Mouse (Mus musculus): ENCODE results near the gene Alox12b. TPM values are rescaled to one million over a fixed set of nuclear protein-coding genes. Genes with fewer than 3 reads are reported as not detected.

The Alox12b gene
- polyA plus RNA-seq, 1 experiment from 2014 or later = not detected

- Histone ChIP-seq H3K36me3 (ENCODE audit: control insufficient read depth, insufficient read depth, low read length) (no peaks in the 10 kb centered on the region), H3K9me3 (replicated peaks; ENCODE audit: control insufficient read depth, low read length) (no peaks in the 10 kb centered on the region), H3K4me1 (ENCODE audit: control insufficient read depth, insufficient read depth, low read length) (peaks cover 5% of the 10 kb centered on the region; the same call in 1 of the 2 replicates), H3K4me3 (ENCODE audit: low read depth, low read length) (peak overlapping the region; percentile 46), H3K27ac (ENCODE audit: low read depth, low read length) (no peak overlapping the region), H3K4me2 (ENCODE audit: low read length) (peak overlapping the region; percentile 66), H3K9ac (ENCODE audit: low read length) (peak overlapping the region; percentile 67), H3K27me3 (replicated peaks; ENCODE audit: control insufficient read depth, insufficient read depth, low read length) (no peaks in the 10 kb centered on the region)
- no peak for ATAC-seq
- peak; percentile 19 for DNase-seq (ENCODE audit: low spot score)
- 11% methylated on average over 20 of the region's 20 CpGs for WGBS
These were observed 30.7 kb upstream of the Alox12b start for GRCm38 (mm10) chr11:69125919-69126705.

GRCm38 (mm10) chr11:69126706-69127095, 30.1 kb upstream of the Alox12b start:
- DNase-seq (ENCODE audit: low spot score) = no peak
- WGBS = 46% methylated on average over 2 of the region's 2 CpGs
- Histone ChIP-seq H3K9me3 (replicated peaks; ENCODE audit: control insufficient read depth, low read length) (no peaks in the 10 kb centered on the region), H3K4me2 (ENCODE audit: low read length) (peak overlapping the region; percentile 66), H3K36me3 (ENCODE audit: control insufficient read depth, insufficient read depth, low read length) (no peaks in the 10 kb centered on the region), H3K4me1 (ENCODE audit: control insufficient read depth, insufficient read depth, low read length) (peaks cover 3% of the 10 kb centered on the region; the same call in 1 of the 2 replicates), H3K27ac (ENCODE audit: low read depth, low read length) (no peak overlapping the region), H3K9ac (ENCODE audit: low read length) (no peak overlapping the region), H3K27me3 (replicated peaks; ENCODE audit: control insufficient read depth, insufficient read depth, low read length) (no peaks in the 10 kb centered on the region), H3K4me3 (ENCODE audit: low read depth, low read length) (peak overlapping the region; percentile 46)
- no peak for ATAC-seq

- H3K4me2 ChIP-seq (ENCODE audit: low read length) = no peak overlapping the region
- no peak for ATAC-seq
- DNase-seq (ENCODE audit: low spot score) = no peak
- no peaks in the 10 kb centered on the region for H3K36me3 ChIP-seq (ENCODE audit: control insufficient read depth, insufficient read depth, low read length)
- H3K9me3 ChIP-seq (replicated peaks; ENCODE audit: control insufficient read depth, low read length) = no peaks in the 10 kb centered on the region
- no peaks in the 10 kb centered on the region for H3K27me3 ChIP-seq (replicated peaks; ENCODE audit: control insufficient read depth, insufficient read depth, low read length)
- WGBS = 77% methylated on average over 8 of the region's 8 CpGs
- H3K4me3 ChIP-seq (ENCODE audit: low read depth, low read length) = no peak overlapping the region
- H3K9ac ChIP-seq (ENCODE audit: low read length) = no peak overlapping the region
- H3K4me1 ChIP-seq (ENCODE audit: control insufficient read depth, insufficient read depth, low read length) = peaks cover 3% of the 10 kb centered on the region; the same call in 1 of the 2 replicates
- H3K27ac ChIP-seq (ENCODE audit: low read depth, low read length) = no peak overlapping the region
These were observed 28.2 kb upstream of the Alox12b start for GRCm38 (mm10) chr11:69128426-69129122.

GRCm38 (mm10) chr11:69133566-69133922, 23.2 kb upstream of the Alox12b start:
- peak overlapping the region; percentile 76 for H3K4me2 ChIP-seq (ENCODE audit: low read length)
- H3K4me1 ChIP-seq (ENCODE audit: control insufficient read depth, insufficient read depth, low read length) = no peaks in the 10 kb centered on the region
- H3K36me3 ChIP-seq (ENCODE audit: control insufficient read depth, insufficient read depth, low read length) = no peaks in the 10 kb centered on the region
- DNase-seq (ENCODE audit: low spot score) (no peak), ATAC-seq (no peak)
- H3K9me3 ChIP-seq (replicated peaks; ENCODE audit: control insufficient read depth, low read length) = no peaks in the 10 kb centered on the region
- H3K27ac ChIP-seq (ENCODE audit: low read depth, low read length) = no peak overlapping the region; the same call in 1 of the 2 replicates
- H3K27me3 ChIP-seq (replicated peaks; ENCODE audit: control insufficient read depth, insufficient read depth, low read length) = no peaks in the 10 kb centered on the region
- H3K4me3 ChIP-seq (ENCODE audit: low read depth, low read length) = peak overlapping the region; percentile 39
- H3K9ac ChIP-seq (ENCODE audit: low read length) = peak overlapping the region; percentile 59; the same call in 1 of the 2 replicates
- WGBS = 15% methylated on average over 5 of the region's 5 CpGs

DNA sequence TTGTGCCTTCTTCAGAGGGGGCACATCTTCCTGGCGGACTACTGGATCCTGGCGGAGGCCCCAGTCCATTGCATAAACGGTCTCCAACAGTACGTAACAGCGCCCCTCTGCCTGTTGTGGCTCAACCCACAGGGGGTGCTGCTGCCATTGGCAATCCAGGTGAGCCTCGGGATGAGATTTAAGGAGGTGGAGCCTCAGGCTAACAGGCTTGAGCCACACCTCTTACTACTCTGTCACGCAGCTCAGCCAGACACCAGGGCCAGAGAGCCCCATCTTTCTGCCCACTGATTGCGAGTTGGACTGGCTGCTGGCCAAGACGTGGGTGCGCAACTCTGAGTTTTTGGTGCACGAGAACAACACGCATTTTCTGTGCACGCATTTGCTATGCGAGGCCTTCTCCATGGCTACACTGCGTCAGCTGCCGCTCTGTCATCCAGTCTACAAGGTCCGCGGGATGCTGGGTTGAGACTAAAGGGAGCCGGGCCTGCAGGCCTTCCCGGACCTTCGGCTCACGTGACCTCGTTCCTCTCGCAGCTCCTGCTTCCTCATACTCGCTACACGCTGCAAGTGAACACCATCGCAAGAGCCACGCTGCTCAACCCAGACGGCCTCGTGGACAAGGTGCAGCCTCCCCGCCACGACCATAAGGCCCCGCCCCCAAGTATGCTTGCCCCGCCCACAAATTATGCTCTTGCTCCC, 22.7 kb upstream of the Alox12b start:
- peak overlapping the region; percentile 59 for H3K9ac ChIP-seq (ENCODE audit: low read length)
- H3K9me3 ChIP-seq (replicated peaks; ENCODE audit: control insufficient read depth, low read length) = no peaks in the 10 kb centered on the region
- H3K36me3 ChIP-seq (ENCODE audit: control insufficient read depth, insufficient read depth, low read length) = no peaks in the 10 kb centered on the region
- H3K27ac ChIP-seq (ENCODE audit: low read depth, low read length) = no peak overlapping the region; the same call in 1 of the 2 replicates
- H3K4me2 ChIP-seq (ENCODE audit: low read length) = peak overlapping the region; percentile 76
- peak overlapping the region; percentile 39 for H3K4me3 ChIP-seq (ENCODE audit: low read depth, low read length)
- peak; percentile 89 for ATAC-seq
- under 1% methylated on average over 34 of the region's 34 CpGs for WGBS
- peak; percentile 62 for DNase-seq (ENCODE audit: low spot score)
- no peaks in the 10 kb centered on the region for H3K4me1 ChIP-seq (ENCODE audit: control insufficient read depth, insufficient read depth, low read length)
- H3K27me3 ChIP-seq (replicated peaks; ENCODE audit: control insufficient read depth, insufficient read depth, low read length) = no peaks in the 10 kb centered on the region

DNA sequence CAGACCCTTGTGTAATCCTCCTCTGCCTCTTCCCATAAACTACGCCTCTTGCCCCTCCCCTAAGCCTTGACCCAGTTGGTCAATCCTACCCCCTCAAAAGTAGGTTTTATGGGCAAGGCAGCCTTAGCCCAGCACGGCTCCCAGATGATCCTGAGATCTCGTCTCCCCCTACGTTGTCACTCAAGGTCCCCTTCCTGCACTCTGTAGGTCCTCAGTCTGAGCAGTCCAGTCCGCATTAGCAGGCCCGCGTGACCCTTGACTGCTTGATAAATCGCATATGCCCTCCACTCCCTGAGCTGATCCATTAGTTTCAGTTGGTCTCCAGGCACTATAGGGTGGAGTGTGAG, 22.2 kb upstream of the Alox12b start:
- Histone ChIP-seq H3K4me3 (ENCODE audit: low read depth, low read length) (peak overlapping the region; percentile 39), H3K9ac (ENCODE audit: low read length) (peak overlapping the region; percentile 59), H3K27me3 (replicated peaks; ENCODE audit: control insufficient read depth, insufficient read depth, low read length) (no peaks in the 10 kb centered on the region), H3K4me2 (ENCODE audit: low read length) (peak overlapping the region; percentile 76), H3K36me3 (ENCODE audit: control insufficient read depth, insufficient read depth, low read length) (no peaks in the 10 kb centered on the region), H3K9me3 (replicated peaks; ENCODE audit: control insufficient read depth, low read length) (no peaks in the 10 kb centered on the region), H3K27ac (ENCODE audit: low read depth, low read length) (no peak overlapping the region), H3K4me1 (ENCODE audit: control insufficient read depth, insufficient read depth, low read length) (no peaks in the 10 kb centered on the region)
- ATAC-seq (peak; percentile 50; the same call in 1 of the 2 replicates), DNase-seq (ENCODE audit: low spot score) (no peak)
- 27% methylated on average over 8 of the region's 8 CpGs for WGBS

- Histone ChIP-seq H3K27ac (ENCODE audit: low read depth, low read length) (no peak overlapping the region), H3K36me3 (ENCODE audit: control insufficient read depth, insufficient read depth, low read length) (no peaks in the 10 kb centered on the region), H3K4me1 (ENCODE audit: control insufficient read depth, insufficient read depth, low read length) (no peaks in the 10 kb centered on the region), H3K4me3 (ENCODE audit: low read depth, low read length) (no peak overlapping the region), H3K4me2 (ENCODE audit: low read length) (no peak overlapping the region), H3K27me3 (replicated peaks; ENCODE audit: control insufficient read depth, insufficient read depth, low read length) (no peaks in the 10 kb centered on the region), H3K9me3 (replicated peaks; ENCODE audit: control insufficient read depth, low read length) (no peaks in the 10 kb centered on the region), H3K9ac (ENCODE audit: low read length) (no peak overlapping the region)
- ATAC-seq (no peak), DNase-seq (ENCODE audit: low spot score) (no peak)
- WGBS = 93% methylated on average over 6 of the region's 6 CpGs
These were observed 21.4 kb upstream of the Alox12b start for GRCm38 (mm10) chr11:69135361-69135760.

- 68% methylated on average over 7 of the region's 7 CpGs for WGBS
- H3K4me3 ChIP-seq (ENCODE audit: low read depth, low read length) = no peak overlapping the region
- no peaks in the 10 kb centered on the region for H3K9me3 ChIP-seq (replicated peaks; ENCODE audit: control insufficient read depth, low read length)
- no peaks in the 10 kb centered on the region for H3K4me1 ChIP-seq (ENCODE audit: control insufficient read depth, insufficient read depth, low read length)
- no peak overlapping the region for H3K4me2 ChIP-seq (ENCODE audit: low read length)
- no peak for ATAC-seq
- DNase-seq (ENCODE audit: low spot score) = peak; percentile 33
- H3K9ac ChIP-seq (ENCODE audit: low read length) = no peak overlapping the region
- no peaks in the 10 kb centered on the region for H3K36me3 ChIP-seq (ENCODE audit: control insufficient read depth, insufficient read depth, low read length)
- no peak overlapping the region for H3K27ac ChIP-seq (ENCODE audit: low read depth, low read length)
- H3K27me3 ChIP-seq (replicated peaks; ENCODE audit: control insufficient read depth, insufficient read depth, low read length) = 0 out of 2 replicates have a peak, but pooled peaks cover 3% of the 10 kb centered on the region
These were observed 9.2 kb upstream of the Alox12b start for GRCm38 (mm10) chr11:69147546-69147945.
